Mouse (Mus musculus) kidney, postnatal 0 days (tissue): Measurements from ENCODE around the gene 4930539E08Rik. TPM values are rescaled to one million over a fixed set of nuclear protein-coding genes. Genes with fewer than 3 reads are reported as not detected.

Experiments used
- ATAC-seq: fragments of 200-750 bp; cut with Nextera tagmentation; replicated peaks from 2 replicates; pipeline ENCODE4 v1.8.0; 2017; ENCODE audit warnings: low read depth, moderate number of reproducible peaks, moderate TSS enrichment, moderate library complexity; ENCODE audit not compliant: low FRiP score
- DNase-seq: peaks from one replicate; pipeline ENCODE4 v3.0.0-alpha.2; 2016; ENCODE audit warnings: low spot score
- H3K27ac ChIP-seq: fragments of 300-500 bp; sonication (generic); 2 replicates; pipeline ENCODE4 v1.5.1; 2014; ENCODE audit warnings: mild to moderate bottlenecking
- H3K27me3 ChIP-seq: fragments of 300-500 bp; sonication (generic); 2 replicates; pipeline ENCODE4 v1.6.1; 2014; ENCODE audit warnings: low read length, mixed read lengths; ENCODE audit not compliant: insufficient read depth
- H3K36me3 ChIP-seq: fragments of 300-500 bp; sonication (generic); 2 replicates; pipeline ENCODE4 v1.6.1; 2014; ENCODE audit warnings: low read length, mixed read lengths; ENCODE audit not compliant: insufficient read depth
- H3K4me1 ChIP-seq: fragments of 300-500 bp; sonication (generic); replicated peaks from 2 replicates; pipeline ENCODE4 v1.6.1; 2014; ENCODE audit warnings: antibody characterized with exemption, low read length, mixed read lengths; ENCODE audit not compliant: insufficient read depth
- H3K4me2 ChIP-seq: fragments of 300-500 bp; sonication (generic); 2 replicates; pipeline ENCODE4 v1.6.1; 2014; ENCODE audit warnings: mild to moderate bottlenecking, low read length, moderate library complexity, mixed read lengths
- H3K4me3 ChIP-seq: fragments of 300-500 bp; sonication (generic); replicated peaks from 2 replicates; pipeline ENCODE4 v1.5.1; 2014; ENCODE audit warnings: low read depth, low read length
- H3K9ac ChIP-seq: fragments of 300-500 bp; sonication (generic); 2 replicates; pipeline ENCODE4 v1.6.1; 2014; ENCODE audit warnings: low read depth, low read length
- H3K9me3 ChIP-seq: fragments of 300-500 bp; sonication (generic); replicated peaks from 2 replicates; pipeline ENCODE4 v1.6.1; 2016; ENCODE audit warnings: low read length, inconsistent platforms, mixed read lengths
- CTCF ChIP-seq: IDR thresholded peaks from 2 replicates; pipeline ENCODE4 v1.5.1; 2016; ENCODE audit warnings: antibody characterized with exemption, low read depth, mild to moderate bottlenecking, moderate library complexity
- WGBS: fragments of 180-500 bp; shearing (Covaris S2); extraction: QIAGEN DNeasy Blood & Tissue Kit; methylation state at CpG from one replicate; pipeline ENCODE4 v1.1.7; 2014; 5-methylcytosine and 5-hydroxymethylcytosine counted together
- polyA plus RNA-seq: library from polyadenylated mRNA; unstranded; fragments of >200 nt; fragmentation: Nextera tagmentation; extraction: Ambion mirVana; gene quantifications from 2 replicates; pipeline ENCODE4 v1.2.1, GENCODE M21; 2015

Gene 4930539E08Rik
- polyA plus RNA-seq, 1 experiment from 2014 or later: 0.41 TPM

DNA sequence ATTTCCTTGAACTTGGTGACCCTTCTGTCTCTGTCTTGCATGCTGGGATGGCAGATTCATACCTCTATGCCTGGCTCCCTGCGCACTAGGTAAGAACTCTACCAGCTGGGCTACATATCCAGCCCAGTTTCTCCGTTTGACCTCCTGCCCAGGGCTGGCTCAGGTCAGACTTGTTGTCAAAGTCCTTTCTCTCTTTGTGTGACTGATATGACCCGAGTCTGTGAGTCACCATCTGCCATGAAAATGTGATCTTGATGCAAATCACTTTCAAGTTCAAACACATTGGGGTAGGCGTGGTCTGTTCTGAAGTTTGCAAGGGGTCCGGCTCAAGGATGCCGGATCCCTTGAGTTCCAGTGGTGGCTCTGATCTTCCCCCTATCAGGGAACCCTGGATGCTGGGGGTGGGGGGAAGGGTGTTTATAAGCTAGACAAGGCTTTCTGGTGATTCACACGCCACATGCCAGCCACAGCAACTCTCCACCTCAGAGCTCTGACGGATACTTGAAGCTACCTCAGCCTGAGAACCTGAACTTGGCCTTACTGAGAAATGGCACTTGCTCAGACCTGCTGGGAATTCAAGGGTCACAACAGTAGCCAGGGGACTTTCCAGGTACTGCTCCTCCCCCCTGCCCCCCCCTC, 10.0 kb upstream of the 4930539E08Rik start:
- ATAC-seq: no peak
- Histone ChIP-seq H3K36me3 (no peaks in the 10 kb centered on the region), H3K4me2 (no peak overlapping the region), H3K9me3 (no peaks in the 10 kb centered on the region), H3K27ac (no peak overlapping the region), H3K4me1 (peaks cover 8% of the 10 kb centered on the region; the same call in 1 of the 2 replicates), H3K27me3 (no peaks in the 10 kb centered on the region), H3K4me3 (no peak overlapping the region), H3K9ac (no peak overlapping the region)
- WGBS: 78% methylated on average over 8 of the region's 8 CpGs
- TF ChIP-seq CTCF: no peak
- no peak for DNase-seq

DNA sequence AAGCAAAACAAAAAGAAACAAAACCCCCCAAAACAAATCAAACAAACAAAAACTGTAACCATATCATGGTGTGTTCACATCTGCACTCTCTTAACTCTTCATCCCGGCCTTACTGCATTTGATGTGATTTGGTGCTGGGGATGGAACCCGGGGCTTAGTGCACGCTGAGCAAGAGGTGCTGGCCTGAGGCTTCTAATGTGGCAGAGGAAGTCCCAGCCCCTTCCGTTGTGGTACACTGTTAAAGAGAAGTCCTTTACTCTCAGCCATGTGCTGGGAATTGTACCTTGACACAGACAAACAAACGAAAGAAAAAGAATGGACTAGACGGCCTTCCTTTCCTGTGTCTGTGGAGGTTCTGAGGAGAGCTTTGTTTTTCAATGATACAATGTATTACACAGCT, 7.0 kb upstream of the 4930539E08Rik start:
- no peak overlapping the region for H3K4me3 ChIP-seq
- H3K9ac ChIP-seq: no peak overlapping the region
- DNase-seq: no peak
- no peak for ATAC-seq
- no peak for TF ChIP-seq CTCF
- no peaks in the 10 kb centered on the region for H3K27me3 ChIP-seq
- H3K9me3 ChIP-seq: no peaks in the 10 kb centered on the region
- 63% methylated on average over 6 of the region's 6 CpGs for WGBS
- no peaks in the 10 kb centered on the region for H3K36me3 ChIP-seq
- H3K27ac ChIP-seq: no peak overlapping the region
- no peak overlapping the region for H3K4me2 ChIP-seq
- peaks cover 3% of the 10 kb centered on the region; the same call in 1 of the 2 replicates for H3K4me1 ChIP-seq

DNA sequence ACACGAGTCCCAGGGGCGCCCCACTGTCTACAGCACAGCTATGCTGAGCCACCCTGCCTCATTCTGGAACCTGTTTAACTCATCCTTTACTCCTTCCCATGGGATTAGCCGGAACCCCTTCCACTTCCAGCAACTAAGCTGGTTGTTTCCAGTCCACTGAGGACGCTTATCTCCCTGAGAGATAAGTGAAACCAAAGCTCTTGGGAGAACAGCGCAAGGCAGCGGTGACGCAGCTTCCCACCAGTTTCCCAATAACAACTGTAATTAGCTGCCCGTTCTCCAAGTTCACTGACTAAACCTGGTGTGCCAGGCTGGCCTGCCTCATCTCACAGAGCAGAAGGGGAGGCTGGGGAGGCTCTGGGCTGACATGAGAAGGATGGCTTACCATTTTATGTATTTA, 6.0 kb upstream of the 4930539E08Rik start:
- no peak overlapping the region for H3K27ac ChIP-seq
- ATAC-seq (no peak), DNase-seq (no peak)
- H3K9me3 ChIP-seq: no peaks in the 10 kb centered on the region
- no peaks in the 10 kb centered on the region for H3K36me3 ChIP-seq
- no peaks in the 10 kb centered on the region for H3K27me3 ChIP-seq
- no peak overlapping the region for H3K9ac ChIP-seq
- H3K4me1 ChIP-seq: no peaks in the 10 kb centered on the region
- no peak for TF ChIP-seq CTCF
- H3K4me3 ChIP-seq: no peak overlapping the region
- 77% methylated on average over 8 of the region's 8 CpGs for WGBS
- H3K4me2 ChIP-seq: no peak overlapping the region

DNA sequence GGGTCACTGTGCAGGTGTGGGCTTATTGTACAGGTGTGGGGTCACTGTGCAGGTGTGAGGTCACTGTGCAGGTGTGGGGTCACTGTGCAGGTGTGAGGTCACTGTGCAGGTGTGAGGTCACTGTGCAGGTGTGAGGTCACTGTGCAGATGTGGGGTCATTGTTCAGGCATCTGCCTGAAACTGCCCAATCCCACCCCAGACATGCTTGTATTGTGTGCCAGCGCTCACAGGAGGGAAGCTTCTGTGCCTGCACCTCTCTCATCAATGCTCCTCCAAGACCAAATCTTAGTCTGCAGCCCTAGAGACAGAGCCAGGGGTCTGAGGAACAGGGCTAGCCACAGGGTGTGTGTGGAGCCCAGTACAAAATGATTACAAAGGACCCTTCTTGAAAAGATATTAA, 1.4 kb upstream of the 4930539E08Rik start:
- Histone ChIP-seq H3K9me3 (no peaks in the 10 kb centered on the region), H3K27me3 (no peaks in the 10 kb centered on the region), H3K36me3 (no peaks in the 10 kb centered on the region), H3K4me3 (no peak overlapping the region), H3K4me1 (no peaks in the 10 kb centered on the region), H3K9ac (no peak overlapping the region), H3K4me2 (no peak overlapping the region), H3K27ac (no peak overlapping the region)
- 100% methylated on average over 1 of the region's 1 CpGs for WGBS
- no peak for DNase-seq
- no peak for ATAC-seq
- no peak for TF ChIP-seq CTCF

DNA sequence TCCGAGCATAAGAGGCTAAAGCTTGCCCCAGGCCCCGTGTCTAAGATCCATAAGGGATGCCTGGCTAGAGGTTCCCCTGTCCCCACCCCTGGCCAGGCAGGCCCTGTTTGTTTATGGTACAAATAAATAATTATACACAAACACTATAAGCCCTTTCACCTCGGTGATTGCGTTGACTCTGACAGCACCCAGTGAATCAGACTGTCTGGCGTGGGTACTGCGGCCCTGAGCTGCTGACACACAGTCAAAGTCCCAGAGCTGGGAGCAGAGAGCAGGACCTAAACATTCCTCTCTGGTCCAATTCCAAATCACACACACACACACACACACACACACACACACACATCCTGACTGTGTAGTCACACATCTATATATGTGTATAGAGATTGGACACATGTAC, 1.2 kb downstream of the 4930539E08Rik start:
- no peak overlapping the region for H3K27ac ChIP-seq
- H3K4me3 ChIP-seq: no peak overlapping the region
- TF ChIP-seq CTCF: no peak
- 76% methylated on average over 6 of the region's 6 CpGs for WGBS
- H3K4me1 ChIP-seq: peaks cover 6% of the 10 kb centered on the region; the same call in 1 of the 2 replicates
- H3K36me3 ChIP-seq: no peaks in the 10 kb centered on the region
- no peak for DNase-seq
- H3K9me3 ChIP-seq: no peaks in the 10 kb centered on the region
- H3K4me2 ChIP-seq: no peak overlapping the region
- H3K27me3 ChIP-seq: no peaks in the 10 kb centered on the region
- H3K9ac ChIP-seq: no peak overlapping the region
- ATAC-seq: no peak

DNA sequence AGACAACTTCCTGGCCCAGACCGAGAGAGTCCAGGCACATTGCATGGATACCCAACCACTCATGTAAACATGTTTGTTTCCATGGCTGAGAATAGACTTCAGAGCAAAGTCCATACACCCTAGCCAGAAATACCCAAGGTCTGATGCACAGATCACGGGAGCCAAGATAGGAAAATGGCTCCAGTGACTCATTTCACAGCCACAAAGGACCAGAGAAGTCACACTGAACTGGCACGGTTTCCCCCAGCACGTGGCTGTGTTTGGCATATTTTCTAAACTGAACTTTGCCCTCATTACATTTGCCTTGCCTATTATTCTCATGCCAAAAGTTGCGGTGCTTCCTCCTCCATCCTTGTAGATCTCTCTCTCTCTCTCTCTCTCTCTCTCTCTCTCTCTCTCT, 1.9 kb downstream of the 4930539E08Rik start:
- Histone ChIP-seq H3K9me3 (no peaks in the 10 kb centered on the region), H3K4me1 (peaks cover 6% of the 10 kb centered on the region; the same call in 1 of the 2 replicates), H3K27me3 (no peaks in the 10 kb centered on the region), H3K36me3 (no peaks in the 10 kb centered on the region), H3K4me2 (no peak overlapping the region), H3K9ac (no peak overlapping the region), H3K4me3 (no peak overlapping the region), H3K27ac (no peak overlapping the region)
- ATAC-seq: peak; percentile 33; the same call in 1 of the 2 replicates
- DNase-seq: no peak
- 67% methylated on average over 5 of the region's 5 CpGs for WGBS
- TF ChIP-seq CTCF: no peak

DNA sequence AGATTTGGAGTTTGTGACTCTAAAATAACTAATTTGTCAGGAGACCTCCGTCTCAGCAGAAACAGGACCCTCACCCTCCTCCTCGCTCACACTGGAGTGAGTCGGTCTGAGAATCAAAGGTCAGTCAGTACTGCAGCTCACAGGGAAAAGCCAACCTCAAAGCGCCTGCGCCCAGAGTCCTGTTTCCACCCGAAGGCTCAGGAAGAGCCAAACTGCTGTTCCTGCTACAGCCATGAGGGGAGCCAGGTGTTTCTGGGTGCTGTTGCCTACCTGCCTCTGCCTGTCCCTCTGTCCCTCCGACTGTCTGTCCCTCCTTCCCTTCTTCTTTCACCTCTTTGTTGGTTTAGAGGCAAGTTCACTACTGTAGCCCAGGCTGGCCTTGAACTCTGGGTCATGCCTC, 5.0 kb downstream of the 4930539E08Rik start:
- H3K4me1 ChIP-seq: peaks cover 6% of the 10 kb centered on the region; the same call in 1 of the 2 replicates
- no peak overlapping the region for H3K9ac ChIP-seq
- ATAC-seq (peak; percentile 74), DNase-seq (peak; percentile 47)
- H3K27ac ChIP-seq: no peak overlapping the region
- no peaks in the 10 kb centered on the region for H3K9me3 ChIP-seq
- WGBS: 38% methylated on average over 7 of the region's 7 CpGs
- no peaks in the 10 kb centered on the region for H3K36me3 ChIP-seq
- H3K4me3 ChIP-seq: no peak overlapping the region
- TF ChIP-seq CTCF: peak; percentile 35; the same call in 1 of the 2 replicates
- H3K27me3 ChIP-seq: no peaks in the 10 kb centered on the region
- peak overlapping the region; percentile 58 for H3K4me2 ChIP-seq
